Mouse (Mus musculus) liver, postnatal 0 days (tissue): ENCODE data around the gene Itpk1.

Experiments
- CTCF ChIP-seq: sonication (generic); IDR thresholded peaks from 2 replicates; pipeline ENCODE4 v1.5.1; 2016; ENCODE audit warnings: antibody characterized with exemption, low read depth
- EP300 ChIP-seq: IDR thresholded peaks from 2 replicates; pipeline ENCODE4 v1.6.1; 2016; ENCODE audit warnings: antibody characterized with exemption, low read depth, mild to moderate bottlenecking

- TF ChIP-seq CTCF (no peak), EP300 (no peak)
These were observed 168.9 kb downstream of the Itpk1 start for GRCm38 (mm10) chr12:102535796-102536195.
